Mouse (Mus musculus): ENCODE data around the gene Tmem50b. TPM values are rescaled to one million over a fixed set of nuclear protein-coding genes. Genes with fewer than 3 reads are reported as not detected.
A peak's percentile ranks its signal among the peaks of the same experiment; 100 is the strongest.

Tmem50b gene
- polyA plus RNA-seq, 1 experiment from 2014 or later = 34.4 TPM

GRCm38 (mm10) chr16:91623074-91623473 is 25.5 kb upstream of the Tmem50b start:
- peaks cover 17% of the 10 kb centered on the region; the same call in 1 of the 2 replicates for H3K79me2 ChIP-seq (ENCODE audit: inconsistent target)
- H3K27ac ChIP-seq = no peak overlapping the region
- H3K4me3 ChIP-seq (ENCODE audit: inconsistent target) = no peak overlapping the region
- peaks cover 34% of the 10 kb centered on the region; the same call in 1 of the 2 replicates for H3K36me3 ChIP-seq (ENCODE audit: inconsistent target)
- 79% methylated on average over 9 of the region's 9 CpGs for WGBS (ENCODE audit: missing documents)

GRCm38 (mm10) chr16:91620991-91621390 is 23.4 kb upstream of the Tmem50b start:
- H3K36me3 ChIP-seq (ENCODE audit: inconsistent target) = peaks cover 34% of the 10 kb centered on the region; the same call in 1 of the 2 replicates
- H3K4me3 ChIP-seq (ENCODE audit: inconsistent target) = no peak overlapping the region
- H3K79me2 ChIP-seq (ENCODE audit: inconsistent target) = peaks cover 25% of the 10 kb centered on the region; the same call in 1 of the 2 replicates
- WGBS (ENCODE audit: missing documents) = 96% methylated on average over 11 of the region's 11 CpGs
- H3K27ac ChIP-seq = no peak overlapping the region

- H3K27ac ChIP-seq = no peak overlapping the region
- H3K36me3 ChIP-seq (ENCODE audit: inconsistent target) = peaks cover 31% of the 10 kb centered on the region; the same call in 1 of the 2 replicates
- no peak overlapping the region for H3K4me3 ChIP-seq (ENCODE audit: inconsistent target)
- H3K79me2 ChIP-seq (ENCODE audit: inconsistent target) = peaks cover 33% of the 10 kb centered on the region; the same call in 1 of the 2 replicates
- WGBS (ENCODE audit: missing documents) = 96% methylated on average over 5 of the region's 5 CpGs
Observed at GRCm38 (mm10) chr16:91620185-91620584, 22.6 kb upstream of the Tmem50b start.

- Histone ChIP-seq H3K27ac (no peak within 1 kb of the TSS), H3K36me3 (ENCODE audit: inconsistent target) (peaks cover 25% of the 10 kb centered on the region; the same call in 1 of the 2 replicates), H3K79me2 (ENCODE audit: inconsistent target) (peaks cover 45% of the 10 kb centered on the region; the same call in 1 of the 2 replicates), H3K4me3 (ENCODE audit: inconsistent target) (peak within 1 kb of the TSS; percentile 63)
- WGBS (ENCODE audit: missing documents) = 12% methylated on average over 39 of the region's 39 CpGs
Observed at GRCm38 (mm10) chr16:91618511-91619501, 21.2 kb upstream of the Tmem50b start, which contains the start of gene Dnajc28. TSS of gene Dnajc28 (minus strand) at chr16:91619026.

GRCm38 (mm10) chr16:91614552-91614951 is 17.0 kb upstream of the Tmem50b start:
- no peaks in the 10 kb centered on the region for H3K36me3 ChIP-seq (ENCODE audit: inconsistent target)
- 74% methylated on average over 6 of the region's 6 CpGs for WGBS (ENCODE audit: missing documents)
- no peak overlapping the region for H3K27ac ChIP-seq
- no peak overlapping the region for H3K4me3 ChIP-seq (ENCODE audit: inconsistent target)
- H3K79me2 ChIP-seq (ENCODE audit: inconsistent target) = peaks cover 44% of the 10 kb centered on the region; the same call in 1 of the 2 replicates

- Histone ChIP-seq H3K27ac (no peak overlapping the region), H3K4me3 (ENCODE audit: inconsistent target) (no peak overlapping the region)
- 71% methylated on average over 4 of the region's 5 CpGs for WGBS (ENCODE audit: missing documents)
Observed at GRCm38 (mm10) chr16:91612525-91612924, 14.9 kb upstream of the Tmem50b start.

GRCm38 (mm10) chr16:91611248-91611647 is 13.6 kb upstream of the Tmem50b start:
- Histone ChIP-seq H3K4me3 (ENCODE audit: inconsistent target) (no peak overlapping the region), H3K79me2 (ENCODE audit: inconsistent target) (peaks cover 38% of the 10 kb centered on the region; the same call in 1 of the 2 replicates), H3K36me3 (ENCODE audit: inconsistent target) (no peaks in the 10 kb centered on the region), H3K27ac (peak overlapping the region; percentile 14)
- 28% methylated on average over 11 of the region's 11 CpGs for WGBS (ENCODE audit: missing documents)

More at GRCm38 (mm10) chr16:91612525-91612924, 14.9 kb upstream of the Tmem50b start:
- no peaks in the 10 kb centered on the region for H3K36me3 ChIP-seq (ENCODE audit: inconsistent target)
- H3K79me2 ChIP-seq (ENCODE audit: inconsistent target) = peaks cover 44% of the 10 kb centered on the region; the same call in 1 of the 2 replicates

GRCm38 (mm10) chr16:91609501-91610245 is 12.1 kb upstream of the Tmem50b start:
- no peak overlapping the region for H3K4me3 ChIP-seq (ENCODE audit: inconsistent target)
- H3K36me3 ChIP-seq (ENCODE audit: inconsistent target) = no peaks in the 10 kb centered on the region
- WGBS (ENCODE audit: missing documents) = 87% methylated on average over 9 of the region's 9 CpGs
- peaks cover 24% of the 10 kb centered on the region; the same call in 1 of the 2 replicates for H3K79me2 ChIP-seq (ENCODE audit: inconsistent target)
- no peak overlapping the region for H3K27ac ChIP-seq

GRCm38 (mm10) chr16:91606958-91607357 is 9.4 kb upstream of the Tmem50b start:
- H3K79me2 ChIP-seq (ENCODE audit: inconsistent target) = peaks cover 6% of the 10 kb centered on the region; the same call in 1 of the 2 replicates
- H3K27ac ChIP-seq = peak overlapping the region; percentile 46
- no peak overlapping the region for H3K4me3 ChIP-seq (ENCODE audit: inconsistent target)
- H3K36me3 ChIP-seq (ENCODE audit: inconsistent target) = no peaks in the 10 kb centered on the region
- 15% methylated on average over 8 of the region's 8 CpGs for WGBS (ENCODE audit: missing documents)

- H3K27ac ChIP-seq = no peak overlapping the region
- H3K79me2 ChIP-seq (ENCODE audit: inconsistent target) = no peaks in the 10 kb centered on the region
- no peak overlapping the region for H3K4me3 ChIP-seq (ENCODE audit: inconsistent target)
- WGBS (ENCODE audit: missing documents) = 91% methylated on average over 6 of the region's 6 CpGs
- no peaks in the 10 kb centered on the region for H3K36me3 ChIP-seq (ENCODE audit: inconsistent target)
Observed at GRCm38 (mm10) chr16:91605156-91605555, 7.6 kb upstream of the Tmem50b start.

GRCm38 (mm10) chr16:91601693-91602092 is 4.1 kb upstream of the Tmem50b start:
- H3K79me2 ChIP-seq (ENCODE audit: inconsistent target) = peaks cover 4% of the 10 kb centered on the region
- 22% methylated on average over 9 of the region's 9 CpGs for WGBS (ENCODE audit: missing documents)
- no peak overlapping the region for H3K4me3 ChIP-seq (ENCODE audit: inconsistent target)
- peak overlapping the region; percentile 58 for H3K27ac ChIP-seq
- H3K36me3 ChIP-seq (ENCODE audit: inconsistent target) = no peaks in the 10 kb centered on the region

GRCm38 (mm10) chr16:91601081-91601480 is 3.5 kb upstream of the Tmem50b start:
- peaks cover 10% of the 10 kb centered on the region for H3K79me2 ChIP-seq (ENCODE audit: inconsistent target)
- no peaks in the 10 kb centered on the region for H3K36me3 ChIP-seq (ENCODE audit: inconsistent target)
- 67% methylated on average over 4 of the region's 4 CpGs for WGBS (ENCODE audit: missing documents)
- H3K4me3 ChIP-seq (ENCODE audit: inconsistent target) = no peak overlapping the region
- peak overlapping the region; percentile 19; the same call in 1 of the 2 replicates for H3K27ac ChIP-seq

GRCm38 (mm10) chr16:91599242-91599641 is 1.6 kb upstream of the Tmem50b start:
- H3K36me3 ChIP-seq (ENCODE audit: inconsistent target) = no peaks in the 10 kb centered on the region
- H3K79me2 ChIP-seq (ENCODE audit: inconsistent target) = peaks cover 29% of the 10 kb centered on the region
- H3K4me3 ChIP-seq (ENCODE audit: inconsistent target) = no peak overlapping the region
- no peak overlapping the region for H3K27ac ChIP-seq

All from macrophage (primary cell).